Mouse (Mus musculus): ENCODE measurements at regions not wholly inside any gene's neighbourhood (a gene's known extent, or its start where the extent isn't known, plus 50 kb on each side); places are given as distances from the start of the nearest gene placed in this dataset.
"Not testable (repeated sequence)": the region's sequence is repeated elsewhere in the genome, so short reads cannot be mapped to it uniquely, and the experiment has no call there.

DNA sequence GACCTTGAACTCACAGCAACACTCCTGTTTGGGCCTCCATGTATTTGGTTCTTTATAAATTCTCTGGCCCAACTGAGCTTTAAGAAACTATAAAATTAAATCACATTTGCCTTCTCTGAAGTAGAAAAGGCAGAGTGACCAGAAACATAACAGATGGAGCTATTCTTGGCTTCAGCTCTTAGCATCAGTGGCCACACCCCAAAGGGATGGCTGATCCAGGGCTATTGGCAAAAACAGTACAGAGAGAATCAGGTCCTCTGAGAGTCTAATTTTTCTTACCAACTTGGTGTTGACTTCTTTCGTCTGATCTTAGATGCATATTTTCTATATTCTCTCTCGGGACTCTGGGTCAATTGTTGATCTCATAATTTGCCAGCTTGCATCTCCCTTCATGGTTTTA lies 103.2 kb upstream of the Arhgap20 start:
- no peak for DNase-seq (ENCODE audit: low spot score)

DNA sequence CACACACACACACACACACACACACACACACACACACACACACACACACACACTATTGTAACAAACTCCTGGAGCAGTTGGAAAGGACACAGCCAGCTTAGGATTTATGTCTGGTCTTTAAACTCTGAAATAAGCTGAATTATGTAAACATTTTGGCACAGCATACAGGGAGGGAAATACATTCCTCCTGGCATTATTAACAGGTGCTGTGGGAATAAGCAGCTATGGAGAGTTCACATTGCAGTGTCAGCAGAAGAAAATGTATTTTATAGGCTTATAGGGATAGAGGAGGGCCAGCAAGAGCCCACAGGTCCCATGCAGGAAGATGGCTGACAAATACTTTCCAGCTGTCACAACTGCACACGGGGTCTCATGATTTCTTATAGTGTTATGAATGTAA lies 100.8 kb upstream of the Arhgap20 start:
- DNase-seq (ENCODE audit: low spot score): no peak

DNA sequence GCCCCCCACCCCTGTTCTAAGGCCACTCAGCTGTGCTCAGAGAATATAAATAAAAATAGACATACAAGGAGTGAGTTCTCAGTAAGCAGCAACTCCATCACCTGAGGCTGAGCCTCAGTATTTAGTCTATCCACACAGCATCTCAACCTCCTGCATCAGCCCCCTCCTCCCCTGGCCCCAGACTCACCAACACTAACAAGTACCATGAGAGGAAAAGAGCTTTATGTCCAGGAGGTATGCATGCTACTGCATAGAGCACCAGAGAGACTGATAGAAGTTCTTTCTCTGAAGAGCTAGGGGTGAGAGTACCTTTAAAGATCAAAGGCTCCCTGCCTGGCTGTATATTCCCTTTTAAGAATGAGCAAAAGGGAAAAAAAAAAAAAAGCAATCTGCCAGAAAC lies 100.3 kb upstream of the Arhgap20 start:
- no peak for DNase-seq (ENCODE audit: low spot score)

DNA sequence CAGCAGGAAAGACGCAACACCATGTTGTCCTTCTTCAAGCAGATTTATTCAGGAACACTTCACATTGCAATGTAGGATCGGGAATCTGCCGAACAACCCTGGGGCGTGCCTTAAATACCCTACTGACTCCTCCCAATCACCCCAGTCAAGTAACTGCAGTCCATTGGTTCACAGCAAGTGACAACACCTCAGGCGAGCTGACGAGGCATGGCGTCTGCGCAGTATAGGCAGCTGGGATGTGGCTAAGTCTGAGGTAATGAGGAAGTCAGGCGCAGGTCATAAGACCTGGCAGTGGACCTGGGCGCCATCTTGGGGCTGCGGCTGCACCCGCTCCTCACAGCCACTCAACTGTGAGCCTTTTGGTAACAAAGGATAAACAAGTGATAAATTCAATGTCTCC lies 96.2 kb upstream of the Arhgap20 start:
- DNase-seq (ENCODE audit: low spot score): not testable (repeated sequence)

DNA sequence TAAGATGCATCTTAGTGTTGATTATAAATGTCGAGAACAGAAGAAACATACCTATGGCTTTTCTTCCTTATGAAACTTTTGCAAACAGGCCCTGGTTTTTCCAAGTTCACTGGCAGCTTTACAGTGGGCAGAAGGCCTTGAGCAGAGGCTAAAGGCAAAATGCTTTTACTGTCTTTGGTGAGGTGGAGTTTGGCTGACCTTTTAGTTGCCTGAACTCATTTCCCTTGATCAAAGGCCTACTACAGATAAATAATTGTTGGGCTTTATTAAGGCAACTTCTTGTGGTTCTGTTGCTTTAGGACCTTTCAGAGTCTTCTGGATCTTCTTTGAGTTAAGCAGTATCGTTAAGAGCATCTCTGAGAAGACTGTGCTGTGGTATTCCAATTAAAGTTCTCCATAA lies 94.6 kb upstream of the Arhgap20 start:
- no peak for DNase-seq (ENCODE audit: low spot score)

DNA sequence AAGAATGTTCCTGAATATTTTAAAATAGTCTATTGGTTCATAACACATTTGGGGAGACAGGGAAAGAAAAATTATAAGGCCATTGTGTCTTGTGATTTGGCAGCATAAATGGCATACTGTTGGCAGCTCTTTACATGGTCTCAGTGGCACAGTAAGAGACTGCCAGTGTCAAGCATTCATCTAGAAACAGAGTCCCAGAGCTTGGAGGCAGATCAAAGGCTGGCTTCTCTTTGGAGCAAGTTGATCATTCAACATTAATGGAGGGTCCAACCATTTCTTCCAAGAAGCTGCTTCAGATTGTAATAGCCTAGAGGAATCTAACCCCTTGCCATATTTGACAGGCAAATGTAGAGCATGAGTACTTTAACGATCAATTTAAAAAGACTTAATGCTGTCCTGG lies 78.6 kb upstream of the Arhgap20 start:
- no peak for DNase-seq (ENCODE audit: low spot score)

DNA sequence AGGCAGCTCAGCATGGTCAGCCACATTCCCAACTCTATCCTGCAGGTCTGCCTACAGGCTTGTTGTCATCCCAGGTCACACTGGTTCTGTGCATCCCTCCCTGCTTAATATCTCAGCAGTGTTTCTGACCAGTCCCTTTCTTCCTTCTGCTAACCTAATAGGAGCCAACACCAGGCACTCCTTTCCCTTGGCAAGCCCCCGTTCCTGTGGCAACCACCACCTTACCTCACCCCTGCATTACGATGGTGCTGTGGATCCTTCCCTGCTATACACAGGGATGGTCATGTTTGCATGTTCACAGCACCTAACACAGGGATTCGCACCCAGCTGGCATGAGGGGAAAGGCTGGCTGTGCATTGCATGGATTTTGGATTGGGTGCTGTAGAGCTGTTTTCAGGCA lies 50.8 kb upstream of the Arhgap20 start:
- DNase-seq (ENCODE audit: low spot score): no peak
